Mouse (Mus musculus) C2C12 (cell line): Measurements from ENCODE around the gene Clcf1. TPM values are rescaled to one million over a fixed set of nuclear protein-coding genes. Genes with fewer than 3 reads are reported as not detected.

Source experiments
- H3K27me3 ChIP-seq: one replicate; pipeline ENCODE4 v1.6.1; 2011; ENCODE audit not compliant: control insufficient read depth, insufficient read depth, insufficient read length
- H3K36me3 ChIP-seq: one replicate; pipeline ENCODE4 v1.6.1; 2011; ENCODE audit not compliant: control insufficient read depth, insufficient read depth
- H3K4me3 ChIP-seq: one replicate; pipeline ENCODE4 v1.5.1; 2011; ENCODE audit warnings: mild to moderate bottlenecking, control low read depth; ENCODE audit not compliant: poor library complexity, insufficient read depth, severe bottlenecking
- H3K79me2 ChIP-seq: one replicate; pipeline ENCODE4 v1.6.1; 2011; ENCODE audit not compliant: control insufficient read depth, insufficient read depth
- H3K79me3 ChIP-seq: one replicate; pipeline ENCODE4 v1.6.1; 2011; ENCODE audit warnings: low read depth, control low read depth
- H3ac ChIP-seq: one replicate; pipeline ENCODE3; 2011; ENCODE audit warnings: low read depth; ENCODE audit not compliant: control insufficient read depth, insufficient read length
- CEBPB ChIP-seq: IDR thresholded peaks from one replicate; pipeline ENCODE4 v1.6.1; 2011; ENCODE audit warnings: low read depth, mild to moderate bottlenecking, control low read depth, moderate library complexity
- CTCF ChIP-seq: IDR thresholded peaks from one replicate; pipeline ENCODE4 v1.5.1; 2011; ENCODE audit not compliant: control insufficient read depth, insufficient read depth, insufficient read length
- FOSL1 ChIP-seq: IDR thresholded peaks from one replicate; pipeline ENCODE4 v1.8.0; 2011; ENCODE audit warnings: mild to moderate bottlenecking, low read length; ENCODE audit not compliant: poor library complexity, insufficient read depth, severe bottlenecking
- MAX ChIP-seq: IDR thresholded peaks from one replicate; pipeline ENCODE4 v1.6.1; 2011; ENCODE audit warnings: mild to moderate bottlenecking, control low read depth
- MYOD1 ChIP-seq: IDR thresholded peaks from one replicate; pipeline ENCODE4 v1.6.1; 2011; ENCODE audit warnings: low read depth; ENCODE audit not compliant: control insufficient read depth, insufficient read length
- MYOG ChIP-seq: IDR thresholded peaks from one replicate; pipeline ENCODE4 v1.6.1; 2011; ENCODE audit not compliant: control insufficient read depth, insufficient read length; ENCODE audit errors: extremely low read depth
- USF1 ChIP-seq: IDR thresholded peaks from one replicate; pipeline ENCODE4 v1.6.1; 2011; ENCODE audit warnings: low read depth, mild to moderate bottlenecking, control low read depth, moderate library complexity
- polyA plus RNA-seq: library from polyadenylated mRNA; unstranded; fragments of >200 nt; fragmentation: generic; extraction: Trizol; gene quantifications from one replicate; pipeline ENCODE4 v1.2.1, GENCODE M21; 2012; ENCODE audit warnings: missing spikeins

Clcf1 gene
- polyA plus RNA-seq, 1 experiment: 24.8 TPM

DNA sequence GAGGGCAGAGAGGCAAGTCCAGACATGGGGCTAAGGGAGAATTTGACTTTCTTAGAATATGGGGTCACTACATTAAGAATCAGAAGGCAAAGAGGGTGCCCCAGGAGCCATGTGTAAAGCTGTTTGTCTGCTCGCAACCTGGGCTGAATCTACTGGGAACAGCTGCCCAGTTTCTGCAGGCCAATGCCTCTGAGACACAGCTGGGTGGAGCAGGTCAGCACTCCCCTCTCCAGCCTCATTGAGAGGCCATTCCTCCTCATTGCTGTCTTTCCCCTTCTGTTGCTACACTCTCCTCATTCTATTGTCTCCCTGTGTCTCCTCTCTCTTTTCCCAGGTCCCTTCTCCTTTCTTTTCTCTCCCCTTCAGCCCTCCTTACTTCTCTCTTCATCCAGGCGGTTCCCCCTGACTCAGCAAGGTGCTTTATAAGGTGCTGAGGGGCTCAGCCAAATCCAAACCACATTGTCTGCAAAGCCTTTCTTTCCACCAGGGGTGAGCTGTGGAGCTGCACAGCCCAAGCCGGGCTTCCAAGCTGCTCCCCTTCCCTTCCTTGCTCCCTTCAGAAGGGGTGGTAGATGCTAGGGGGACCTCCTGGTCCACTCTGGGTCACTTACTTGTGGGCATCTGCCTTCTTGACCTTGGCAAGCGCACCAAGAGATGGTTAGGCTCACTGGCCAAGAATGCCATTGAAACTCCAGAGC is 2.0 kb upstream of the Clcf1 start:
- TF ChIP-seq FOSL1: no peak
- no peak for TF ChIP-seq MYOD1
- no peak for TF ChIP-seq MAX
- no peak for TF ChIP-seq USF1
- H3K4me3 ChIP-seq: no peak overlapping the region
- H3K27me3 ChIP-seq: no peaks in the 10 kb centered on the region
- peak overlapping the region; percentile 48 for H3ac ChIP-seq
- peaks cover 17% of the 10 kb centered on the region for H3K79me3 ChIP-seq
- peaks cover 6% of the 10 kb centered on the region for H3K36me3 ChIP-seq
- peaks cover 34% of the 10 kb centered on the region for H3K79me2 ChIP-seq

DNA sequence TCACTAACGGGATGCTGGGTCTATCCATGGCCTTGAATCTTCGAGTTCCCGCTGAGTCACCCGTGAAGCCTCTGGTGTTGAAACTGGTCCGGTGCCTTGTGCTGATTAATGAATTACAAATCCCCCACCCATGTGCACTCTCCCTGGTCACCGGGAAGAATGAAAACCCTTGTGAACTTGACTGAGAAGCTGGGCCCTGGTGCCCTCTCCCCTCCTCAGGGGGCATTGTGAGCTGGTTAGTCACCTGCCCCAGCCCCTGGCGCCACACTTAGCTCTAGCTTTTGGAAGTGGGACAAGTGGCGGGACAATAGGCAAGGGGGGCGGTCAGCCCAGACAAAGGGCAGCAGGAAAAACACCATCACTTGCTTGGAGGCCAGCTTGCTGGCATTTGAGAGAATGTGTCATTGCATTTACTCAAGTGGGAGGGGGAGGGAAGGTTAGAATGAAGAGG is 489 bp upstream of the Clcf1 start:
- Histone ChIP-seq H3K27me3 (no peaks in the 10 kb centered on the region), H3K36me3 (peaks cover 14% of the 10 kb centered on the region), H3K79me3 (peaks cover 30% of the 10 kb centered on the region), H3K4me3 (peak overlapping the region; percentile 84), H3ac (peak overlapping the region; percentile 24), H3K79me2 (peaks cover 49% of the 10 kb centered on the region)
- TF ChIP-seq MYOG (no peak), FOSL1 (peak; percentile 12), MYOD1 (peak; percentile 36), USF1 (peak; percentile 12), CEBPB (peak; percentile 71), MAX (peak; percentile 56), CTCF (no peak)

DNA sequence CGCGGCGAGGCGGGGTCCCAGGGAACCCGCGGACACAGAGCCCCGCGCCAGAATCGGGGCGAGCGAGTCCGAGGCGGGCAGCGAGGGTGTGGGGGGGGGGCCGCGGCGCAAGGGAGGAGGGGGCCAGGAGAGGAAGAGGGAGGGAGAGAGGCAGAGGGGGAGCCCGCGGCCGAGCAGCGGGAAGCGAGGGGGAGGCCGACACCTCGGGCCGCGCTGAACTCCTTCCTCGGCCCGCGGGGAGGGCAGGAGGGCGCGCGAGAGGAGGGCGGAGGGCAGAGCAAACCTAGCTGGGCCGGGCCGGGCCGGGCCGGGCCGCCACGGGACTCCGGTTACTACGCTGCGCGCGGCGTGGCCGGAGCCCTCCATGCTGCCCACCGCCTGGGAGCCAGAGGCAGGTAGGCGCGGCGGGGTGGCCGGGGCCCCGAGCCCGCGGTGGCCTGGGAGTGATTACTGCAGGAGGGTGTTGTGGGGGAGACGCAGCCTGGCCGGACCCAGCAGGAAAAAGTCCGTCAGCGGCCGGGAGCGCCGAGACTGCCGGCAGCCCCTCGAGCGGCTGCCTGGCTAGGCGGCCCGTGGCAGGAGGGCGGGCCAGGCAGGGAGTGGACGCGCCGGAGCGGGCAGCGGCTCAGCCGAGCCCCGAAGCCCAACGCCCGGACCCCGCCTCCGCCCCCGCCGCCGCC is 873 bp downstream of the Clcf1 start:
- peak overlapping the region; percentile 84 for H3K4me3 ChIP-seq
- peak overlapping the region; percentile 100 for H3ac ChIP-seq
- peaks cover 17% of the 10 kb centered on the region for H3K36me3 ChIP-seq
- TF ChIP-seq FOSL1 (no peak), MYOG (no peak), CTCF (no peak), USF1 (no peak), MYOD1 (no peak), CEBPB (no peak)
- peaks cover 63% of the 10 kb centered on the region for H3K79me2 ChIP-seq
- no peaks in the 10 kb centered on the region for H3K27me3 ChIP-seq
- H3K79me3 ChIP-seq: peaks cover 43% of the 10 kb centered on the region

DNA sequence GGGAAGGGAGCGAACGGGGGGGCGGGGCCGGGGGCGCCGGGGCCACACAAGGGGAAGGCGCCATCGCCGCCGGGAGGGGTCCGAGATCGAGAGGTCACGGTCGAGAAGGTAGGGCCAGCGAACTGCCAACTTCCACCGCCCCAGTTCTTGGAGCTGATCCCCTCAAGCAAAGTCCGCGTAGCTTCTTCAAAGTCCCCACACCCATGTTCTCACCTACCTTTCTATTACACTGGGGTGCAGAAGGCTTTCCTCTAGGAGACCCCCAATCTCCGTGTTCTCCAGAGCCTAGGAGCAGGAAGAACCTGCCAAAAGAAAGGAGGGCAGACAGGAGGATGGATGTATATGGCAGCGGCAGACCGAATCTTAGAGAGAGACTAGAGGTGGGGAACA is 1.4 kb downstream of the Clcf1 start:
- Histone ChIP-seq H3ac (peak overlapping the region; percentile 100), H3K4me3 (peak overlapping the region; percentile 84), H3K79me3 (peaks cover 47% of the 10 kb centered on the region), H3K27me3 (no peaks in the 10 kb centered on the region), H3K79me2 (peaks cover 68% of the 10 kb centered on the region), H3K36me3 (peaks cover 17% of the 10 kb centered on the region)
- TF ChIP-seq MYOD1: no peak
- no peak for TF ChIP-seq MAX
- TF ChIP-seq FOSL1: no peak
- no peak for TF ChIP-seq CTCF
- no peak for TF ChIP-seq USF1
- TF ChIP-seq MYOG: no peak
- no peak for TF ChIP-seq CEBPB

DNA sequence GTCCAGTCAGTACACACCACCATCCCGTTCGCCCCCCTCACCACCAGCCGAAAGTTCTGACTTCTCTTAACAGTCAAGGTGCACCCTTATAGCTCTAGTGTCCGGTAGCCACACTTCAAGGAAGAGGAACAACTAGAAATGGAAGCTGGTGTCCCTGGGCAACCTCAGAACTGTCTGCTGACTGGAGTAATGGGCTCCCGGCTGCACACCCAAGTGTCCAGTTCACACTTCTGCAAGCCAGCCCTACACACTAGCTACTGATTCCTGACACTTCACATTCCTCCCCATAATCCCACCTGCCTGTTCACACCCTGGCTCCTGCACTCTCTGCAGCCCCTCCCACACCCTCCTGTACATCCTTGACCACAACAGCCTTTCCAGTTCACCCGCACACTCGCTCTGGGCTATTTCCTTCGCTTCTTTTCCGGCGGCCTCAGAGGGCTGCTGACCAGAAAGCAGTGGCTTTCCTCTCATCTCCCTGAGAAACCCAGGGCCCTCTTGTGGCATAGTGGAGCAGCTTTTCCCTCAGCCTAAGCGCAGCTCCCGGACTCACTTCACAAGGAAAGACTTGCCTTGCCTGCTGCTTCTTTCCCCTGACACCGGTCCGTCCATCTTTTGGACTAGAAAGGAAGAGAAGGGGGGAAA is 2.1 kb downstream of the Clcf1 start:
- H3K4me3 ChIP-seq: peak overlapping the region; percentile 84
- peaks cover 51% of the 10 kb centered on the region for H3K79me3 ChIP-seq
- peak overlapping the region; percentile 69 for H3ac ChIP-seq
- H3K79me2 ChIP-seq: peaks cover 76% of the 10 kb centered on the region
- no peaks in the 10 kb centered on the region for H3K27me3 ChIP-seq
- TF ChIP-seq MAX (no peak), USF1 (no peak)
- peaks cover 24% of the 10 kb centered on the region for H3K36me3 ChIP-seq

DNA sequence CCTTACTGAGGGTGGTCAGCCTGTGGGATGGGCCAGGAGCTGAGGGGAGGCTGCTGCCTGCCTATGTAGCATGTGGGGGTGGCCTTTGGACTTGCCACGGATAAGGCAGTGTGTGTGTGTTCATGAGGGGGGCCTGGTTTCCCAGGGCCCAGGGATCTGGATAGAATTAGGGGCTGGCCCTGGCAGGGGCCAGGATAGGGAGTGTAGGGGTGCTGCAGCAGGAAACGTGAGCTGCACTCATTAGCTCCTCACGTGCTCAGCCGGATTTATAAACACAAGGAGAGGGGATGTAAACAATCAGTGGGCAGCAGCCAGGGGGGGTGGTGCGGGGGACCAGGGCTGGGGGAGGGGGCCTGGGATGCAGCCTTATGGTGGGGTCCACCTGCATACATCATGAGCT is 3.1 kb downstream of the Clcf1 start:
- Histone ChIP-seq H3K27me3 (no peaks in the 10 kb centered on the region), H3K79me2 (peaks cover 83% of the 10 kb centered on the region), H3K4me3 (no peak overlapping the region), H3ac (peak overlapping the region; percentile 33), H3K79me3 (peaks cover 54% of the 10 kb centered on the region), H3K36me3 (peaks cover 33% of the 10 kb centered on the region)
- TF ChIP-seq MYOD1 (no peak), MAX (no peak), CEBPB (no peak), FOSL1 (no peak), MYOG (no peak), CTCF (no peak), USF1 (no peak)
